Mouse (Mus musculus) layer of hippocampus, adult 2 months (tissue): ENCODE data around the gene Usp49. TPM values are rescaled to one million over a fixed set of nuclear protein-coding genes. Genes with fewer than 3 reads are reported as not detected.
"Not testable (repeated sequence)": the region's sequence is repeated elsewhere in the genome, so short reads cannot be mapped to it uniquely, and the experiment has no call there.

Experiments
- DNase-seq, 2 experiments: peaks; one replicate each; pipeline ENCODE4 v3.0.0; 2022; ENCODE audit warnings: low spot score in 2 of 2
- H3K27ac ChIP-seq: fragments of 200-600 bp; 2 replicates; pipeline ENCODE4 v1.8.1; 2022
- H3K4me3 ChIP-seq: fragments of 200-600 bp; 2 replicates; pipeline ENCODE4 v1.8.1; 2022; ENCODE audit warnings: mild to moderate bottlenecking
- CTCF ChIP-seq: fragments of 200-600 bp; conservative IDR thresholded peaks from 2 replicates; pipeline ENCODE4 v1.8.1; 2022; ENCODE audit warnings: antibody characterized with exemption, mild to moderate bottlenecking, moderate library complexity
- total RNA-seq, 2 experiments: library from RNA; stranded (reverse); gene quantifications; 2 replicates each; pipeline ENCODE4 v1.2.3; 2021

Gene Usp49
- total RNA-seq, 2 experiments from 2014 or later, result 11.5 to 12.3 TPM

DNA sequence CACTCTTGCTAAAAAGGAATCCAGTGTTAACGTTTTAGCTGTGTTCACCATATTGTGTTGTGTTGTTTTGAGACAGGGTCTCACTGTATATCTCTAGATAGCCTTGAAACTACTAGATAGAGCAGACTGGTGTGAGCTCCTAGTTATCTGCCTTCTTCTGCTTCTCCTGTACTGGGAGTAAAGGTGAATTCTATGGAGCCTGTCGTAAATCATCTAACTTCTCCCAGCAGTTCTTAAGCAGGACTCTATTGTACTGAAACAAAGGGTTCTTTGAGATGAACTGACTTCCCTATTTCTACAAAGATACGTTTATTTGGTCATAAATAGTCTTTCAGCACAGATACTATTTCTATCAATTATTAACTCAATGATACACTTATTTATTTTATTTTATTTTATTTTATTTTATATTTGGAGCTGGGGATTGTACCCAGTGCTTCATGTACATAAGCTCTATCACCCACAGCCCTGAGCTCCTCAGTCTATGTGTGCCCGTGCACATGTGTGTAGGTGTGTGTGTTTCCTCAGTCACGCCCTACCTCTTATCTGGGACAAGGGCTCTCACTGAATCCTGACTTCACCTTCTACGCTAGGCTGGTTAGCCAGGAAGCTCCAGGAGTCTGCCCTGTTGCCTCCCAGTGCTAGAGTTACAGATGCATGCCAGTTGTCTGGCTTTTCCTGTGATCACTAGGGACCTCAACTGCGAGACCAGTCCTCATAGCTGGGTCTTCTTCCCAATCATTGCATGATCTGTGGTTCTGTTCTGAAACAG is 3.7 kb downstream of the Usp49 start:
- H3K27ac ChIP-seq, result no peak overlapping the region
- H3K4me3 ChIP-seq, result no peak overlapping the region
- no peak for TF ChIP-seq CTCF

GRCm38 (mm10) chr17:47642992-47643391 is 12.5 kb downstream of the Usp49 start:
- H3K4me3 ChIP-seq, result no peak overlapping the region
- TF ChIP-seq CTCF, result peak; percentile 64
- H3K27ac ChIP-seq, result no peak overlapping the region
- no peak for DNase-seq

More for the DNA sequence above, 3.7 kb downstream of the Usp49 start:
- DNase-seq, result no peak

DNA sequence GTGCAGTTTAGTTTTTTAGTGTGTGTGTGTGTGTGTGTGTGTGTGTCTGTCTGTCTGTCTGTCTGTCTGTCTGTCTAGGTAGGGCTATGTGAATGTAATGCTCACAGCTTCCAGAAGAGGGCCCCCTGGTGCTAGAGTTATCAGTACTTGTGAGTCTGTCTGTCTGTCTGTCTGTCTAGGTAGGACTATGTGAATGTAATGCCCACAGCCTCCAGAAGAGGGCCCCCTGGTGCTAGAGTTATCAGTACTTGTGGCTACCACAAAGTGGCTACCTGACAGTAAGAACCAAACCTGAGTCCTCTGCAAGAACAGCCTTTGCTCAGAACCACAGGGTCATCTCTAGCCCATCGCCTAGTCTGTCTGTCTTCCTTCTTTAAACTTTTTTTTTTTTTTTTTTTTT is 16.2 kb downstream of the Usp49 start:
- no peak overlapping the region for H3K4me3 ChIP-seq
- peak; percentile 9 to 53 for DNase-seq
- peak; percentile 74 for TF ChIP-seq CTCF
- no peak overlapping the region for H3K27ac ChIP-seq

DNA sequence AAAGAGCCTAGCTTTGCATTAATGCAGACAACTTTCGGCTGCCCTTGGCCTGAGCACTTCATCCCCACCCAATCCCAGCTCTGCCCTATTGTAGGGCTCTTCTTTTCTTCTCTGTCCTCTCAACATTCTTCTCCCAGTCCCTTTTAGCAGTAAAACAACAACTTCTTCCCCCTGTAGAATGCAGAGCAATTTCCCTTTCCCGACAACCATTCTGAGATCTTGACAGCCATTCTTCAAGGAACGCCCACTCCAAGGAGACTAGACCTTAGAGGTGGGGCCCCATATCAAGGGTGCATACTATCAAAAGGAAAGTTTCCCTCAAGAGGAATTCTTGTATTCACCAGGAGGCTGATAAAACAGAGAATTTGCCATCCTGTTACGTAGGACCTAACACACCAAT is 18.5 kb downstream of the Usp49 start:
- no peak for TF ChIP-seq CTCF
- Histone ChIP-seq H3K27ac (no peak overlapping the region), H3K4me3 (no peak overlapping the region)
- DNase-seq, result no peak

- Histone ChIP-seq H3K27ac (no peak overlapping the region), H3K4me3 (no peak overlapping the region)
- DNase-seq, result no peak
- TF ChIP-seq CTCF, result no peak
Measured at GRCm38 (mm10) chr17:47651953-47652352, 21.5 kb downstream of the Usp49 start.

DNA sequence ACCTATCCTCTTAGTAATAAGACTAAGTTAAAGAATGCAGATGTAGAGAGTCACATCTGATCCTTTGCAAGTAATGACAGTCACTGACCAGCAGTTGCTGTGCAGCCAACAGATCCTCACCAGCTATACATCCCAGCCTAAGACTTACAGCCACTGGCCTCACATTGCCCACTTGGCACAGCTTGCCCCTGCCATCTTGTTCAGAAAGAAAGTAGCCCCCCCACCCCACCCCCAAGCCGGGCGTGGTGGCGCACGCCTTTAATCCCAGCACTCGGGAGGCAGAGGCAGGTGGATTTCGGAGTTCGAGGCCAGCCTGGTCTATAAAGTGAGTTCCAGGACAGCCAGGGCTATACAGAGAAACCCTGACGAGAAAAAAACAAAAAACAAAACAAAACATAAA is 23.9 kb downstream of the Usp49 start:
- not testable (repeated sequence) for DNase-seq, H3K4me3 ChIP-seq, H3K27ac ChIP-seq

GRCm38 (mm10) chr17:47655697-47656096 is 25.2 kb downstream of the Usp49 start:
- H3K4me3 ChIP-seq, result no peak overlapping the region
- TF ChIP-seq CTCF, result no peak
- no peak overlapping the region for H3K27ac ChIP-seq
- no peak for DNase-seq

DNA sequence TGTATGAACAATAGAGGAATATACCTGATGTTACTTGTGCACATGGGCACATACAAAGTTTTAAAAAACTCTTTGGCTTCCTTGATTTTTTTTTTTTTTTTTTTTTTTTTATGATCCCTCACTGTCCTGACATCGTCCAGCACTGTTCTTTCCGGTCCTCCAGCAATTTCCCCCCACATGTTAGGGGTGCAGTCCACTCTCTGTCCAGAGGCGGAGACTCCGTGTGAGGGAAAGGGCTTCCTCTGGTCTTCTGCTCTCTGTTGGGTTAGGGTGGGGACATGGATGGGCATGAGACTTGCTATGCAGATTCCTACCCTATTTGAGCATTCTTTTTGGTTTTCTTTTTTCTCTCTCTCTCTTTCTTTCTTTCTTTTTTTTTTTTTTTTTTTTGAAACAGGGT is 27.4 kb downstream of the Usp49 start:
- Histone ChIP-seq H3K27ac (no peak overlapping the region), H3K4me3 (no peak overlapping the region)
- TF ChIP-seq CTCF, result no peak
- DNase-seq, result no peak

DNA sequence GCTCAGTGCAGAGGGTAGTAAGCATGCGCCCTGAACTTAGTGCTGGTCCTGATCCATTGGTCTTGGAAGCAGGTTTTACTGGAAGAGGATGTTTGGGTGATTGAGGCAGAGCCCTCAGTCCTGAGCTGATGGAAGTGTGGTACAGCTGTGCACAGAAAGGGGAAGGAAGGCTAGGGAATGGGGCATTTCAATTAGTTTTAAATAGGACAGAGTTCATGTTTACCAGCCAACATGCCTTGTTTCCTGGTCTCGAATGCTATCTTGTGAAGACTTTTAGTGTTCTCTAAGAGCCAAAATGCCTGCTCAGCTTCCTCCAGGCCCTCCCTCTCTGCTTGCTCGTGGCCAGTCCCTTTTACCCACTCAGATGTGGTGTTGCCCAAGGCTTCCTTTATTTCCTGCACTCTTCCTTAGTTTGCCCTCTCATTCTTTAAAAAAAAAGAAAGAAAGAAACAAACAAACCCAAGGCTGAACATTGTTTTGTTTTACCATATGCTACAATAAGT is 28.3 kb downstream of the Usp49 start:
- H3K4me3 ChIP-seq, result no peak overlapping the region
- TF ChIP-seq CTCF, result no peak
- no peak for DNase-seq
- H3K27ac ChIP-seq, result no peak overlapping the region

DNA sequence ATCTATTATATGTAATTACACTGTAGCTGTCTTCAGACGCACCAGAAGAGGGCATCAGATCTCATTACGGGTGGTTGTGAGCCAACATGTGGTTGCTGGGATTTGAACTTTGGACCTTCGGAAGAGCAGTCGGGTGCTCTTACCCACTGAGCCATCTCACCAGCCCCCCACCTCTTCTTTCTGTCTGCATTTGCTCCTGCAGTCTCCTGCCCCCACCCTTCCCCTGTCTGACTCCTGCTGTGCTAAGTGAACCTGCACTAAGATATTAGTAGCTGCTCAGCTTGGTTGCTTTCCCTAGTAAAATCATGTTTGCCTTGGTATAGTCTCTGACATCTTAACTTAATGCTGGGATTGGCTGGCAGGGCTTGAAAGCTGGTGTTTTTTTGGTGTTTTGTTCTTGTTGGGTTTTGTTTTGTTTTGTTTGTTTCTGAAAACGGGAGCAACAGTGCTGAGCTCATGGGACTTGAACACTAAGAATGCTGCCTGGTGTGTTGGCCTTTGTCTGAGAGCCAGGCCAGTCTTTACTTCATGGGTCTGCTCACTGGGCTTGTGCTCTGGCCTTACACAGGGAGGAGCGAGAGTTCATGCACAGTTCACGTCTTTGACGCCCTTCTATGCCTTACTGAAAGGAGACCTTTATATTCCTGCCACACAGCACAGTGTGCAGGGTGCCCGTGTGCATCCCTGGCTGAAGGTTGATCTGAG is 32.7 kb downstream of the Usp49 start:
- Histone ChIP-seq H3K27ac (no peak overlapping the region), H3K4me3 (no peak overlapping the region)
- DNase-seq, result no peak
- TF ChIP-seq CTCF, result peak; percentile 13; the same call in 1 of the 2 replicates

GRCm38 (mm10) chr17:47664474-47664873 is 34.0 kb downstream of the Usp49 start:
- H3K4me3 ChIP-seq, result no peak overlapping the region
- H3K27ac ChIP-seq, result no peak overlapping the region
- no peak for DNase-seq
- no peak for TF ChIP-seq CTCF

DNA sequence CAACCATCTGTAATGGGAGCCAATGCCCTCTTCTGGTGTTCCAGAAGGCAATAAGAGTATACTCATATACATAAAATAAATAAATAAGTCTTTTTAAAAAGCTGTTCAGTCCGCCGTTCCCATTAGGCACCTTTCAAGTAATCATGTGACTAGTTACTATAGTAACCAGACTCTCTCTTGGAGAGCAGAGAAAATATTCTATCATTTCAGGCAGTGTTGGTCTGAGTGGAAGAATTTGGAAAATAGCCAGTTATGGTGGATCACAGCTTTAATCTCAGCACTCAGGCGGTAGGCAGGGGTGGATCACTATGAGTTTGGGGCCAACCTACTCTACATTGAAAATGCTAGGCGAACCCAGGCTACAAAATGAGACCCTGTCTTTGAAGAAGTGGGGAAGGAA is 38.7 kb downstream of the Usp49 start:
- H3K4me3 ChIP-seq, result no peak overlapping the region
- no peak for TF ChIP-seq CTCF
- no peak overlapping the region for H3K27ac ChIP-seq
- DNase-seq, result no peak

GRCm38 (mm10) chr17:47671988-47672310 is 41.5 kb downstream of the Usp49 start:
- no peak for TF ChIP-seq CTCF
- peak overlapping the region; percentile 80 for H3K27ac ChIP-seq
- peak overlapping the region; percentile 59 for H3K4me3 ChIP-seq
- no peak for DNase-seq
